Comparison of ENCODE assay signal across 9 mouse cellular contexts in the genomic region with DNA sequence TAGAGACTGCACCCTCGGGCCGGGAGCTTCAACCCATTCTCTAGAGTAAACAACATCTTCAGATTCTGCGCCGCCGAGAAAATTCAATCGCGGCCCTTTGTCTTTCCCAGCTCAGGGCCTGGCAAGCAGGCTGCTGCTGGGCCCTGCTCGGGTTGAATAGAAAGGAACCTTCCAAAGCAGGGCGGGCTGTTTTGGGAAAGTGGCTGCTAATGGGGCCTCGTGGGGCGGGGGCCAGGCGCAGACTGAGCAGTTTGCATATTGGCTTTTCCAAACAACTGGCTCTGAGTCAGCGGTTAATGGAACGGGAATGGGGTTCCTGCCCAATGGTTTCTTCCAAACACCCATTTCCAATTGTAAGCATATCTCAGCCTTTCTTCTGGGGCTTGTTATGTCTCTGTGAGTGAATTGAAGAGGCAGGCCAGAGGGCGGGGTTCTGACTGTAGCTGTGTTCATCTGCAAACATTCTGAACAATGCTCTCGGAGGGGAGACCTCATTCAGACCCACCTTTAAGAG.
DNase-seq lines count a peak whose midpoint lies in the region; ATAC-seq and TF ChIP-seq lines count a peak whose summit lies in the region.
"Had no signal": no experiment of that assay in that cellular context is flagged by ENCODE, and none has a peak within 500 bp of the region (broad histone marks: within the 10 kb centered on the region; RNA-seq: fewer than 3 reads in every experiment).

No protein-coding gene starts in this region.

- no peak overlapping the region for H3K4me3 ChIP-seq in kidney, embryonic 14.5 days (ENCODE audit: low read length)
- no peak overlapping the region for H3K4me3 ChIP-seq in forebrain, embryonic 15.5 days
- no peak overlapping the region for H3K4me3 ChIP-seq in heart, postnatal 0 days (ENCODE audit: low read depth, low read length)
- no peak overlapping the region for H3K4me3 ChIP-seq in left cerebral cortex, adult 2 months
- no peak overlapping the region for H3K4me3 ChIP-seq in midbrain, embryonic 13.5 days (replicated peaks)
- no peak overlapping the region for H3K4me3 ChIP-seq in stomach, embryonic 14.5 days (ENCODE audit: low read depth, low read length)

- no peaks in the 10 kb centered on the region for H3K27me3 ChIP-seq in kidney, embryonic 14.5 days (ENCODE audit: control insufficient read depth, insufficient read depth, low read length)
- H3K27me3 ChIP-seq in forebrain, embryonic 15.5 days = no peaks in the 10 kb centered on the region
- no peaks in the 10 kb centered on the region for H3K27me3 ChIP-seq in heart, postnatal 0 days (ENCODE audit: control insufficient read depth, insufficient read depth, low read length)
- no peaks in the 10 kb centered on the region for H3K27me3 ChIP-seq in midbrain, embryonic 13.5 days
- no peaks in the 10 kb centered on the region for H3K27me3 ChIP-seq in stomach, embryonic 14.5 days (ENCODE audit: control insufficient read depth, insufficient read depth, low read length)
- H3K27me3 ChIP-seq: CH12.LX had no signal

- TF ChIP-seq CTCF in heart, postnatal 0 days (IDR thresholded peaks at IDR 0.05; ENCODE audit: low read depth) = no peak
- no peak for TF ChIP-seq CTCF in left cerebral cortex, adult 2 months (IDR thresholded peaks at IDR 0.05)

- H3K9ac ChIP-seq in kidney, embryonic 14.5 days (ENCODE audit: low read depth, low read length) = peak overlapping the region; percentile 8; the same call in 1 of the 2 replicates
- no peak overlapping the region for H3K9ac ChIP-seq in forebrain, embryonic 15.5 days (replicated peaks)
- H3K9ac ChIP-seq in heart, postnatal 0 days (replicated peaks; ENCODE audit: low read depth, low read length) = no peak overlapping the region
- H3K9ac ChIP-seq in midbrain, embryonic 13.5 days (replicated peaks) = no peak overlapping the region
- H3K9ac ChIP-seq in stomach, embryonic 14.5 days (replicated peaks; ENCODE audit: low read depth, low read length) = no peak overlapping the region

- peak overlapping the region; percentile 27; the same call in 1 of the 2 replicates for H3K27ac ChIP-seq in kidney, embryonic 14.5 days (ENCODE audit: low read depth, low read length)
- H3K27ac ChIP-seq in forebrain, embryonic 15.5 days (replicated peaks) = peak overlapping the region; percentile 65
- peak overlapping the region; percentile 31; the same call in 1 of the 2 replicates for H3K27ac ChIP-seq in heart, postnatal 0 days (ENCODE audit: low read depth)
- H3K27ac ChIP-seq in left cerebral cortex, adult 2 months = 0 out of 2 replicates have a peak overlapping the region, but pooled peaks have one; percentile 10
- peak overlapping the region; percentile 59 for H3K27ac ChIP-seq in midbrain, embryonic 13.5 days
- peak overlapping the region; percentile 93 for H3K27ac ChIP-seq in stomach, embryonic 14.5 days (ENCODE audit: low read length)

- DNase-seq in kidney, adult 11 months = no peak
- no peak for DNase-seq in heart, postnatal 0 days (ENCODE audit: low spot score)
- DNase-seq in left cerebral cortex, adult 2 months (ENCODE audit: extremely low spot score in 1 of 2, low spot score in 2 of 2) = peak; percentile 17 to 56
- DNase-seq in thymus, postnatal 14 days = no peak

- no peak for TF ChIP-seq EP300 in heart, postnatal 0 days (IDR thresholded peaks at IDR 0.05; ENCODE audit: low read depth)

- intact Hi-C loops in left cerebral cortex, adult 2 months (cut with DNase I) = loop anchor here (5.0 kb wide), 1 partner anchor 63 kb away; no protein-coding TSS in a partner anchor

- no peak for ATAC-seq in kidney, embryonic 14.5 days (ENCODE audit: low FRiP score, low TSS enrichment)
- ATAC-seq in forebrain, embryonic 15.5 days (replicated peaks) = peak; percentile 97
- no peak for ATAC-seq in heart, postnatal 0 days (ENCODE audit: insufficient read depth, low read depth)
- ATAC-seq in midbrain, embryonic 13.5 days = peak; percentile 91
- ATAC-seq in stomach, embryonic 14.5 days (ENCODE audit: insufficient number of reproducible peaks, insufficient read depth, low FRiP score, low read depth) = peak; percentile 89

- H3K9me3 ChIP-seq in kidney, embryonic 14.5 days (ENCODE audit: control insufficient read depth, low read length) = no peaks in the 10 kb centered on the region
- no peaks in the 10 kb centered on the region for H3K9me3 ChIP-seq in forebrain, embryonic 15.5 days
- no peaks in the 10 kb centered on the region for H3K9me3 ChIP-seq in heart, postnatal 0 days (replicated peaks; ENCODE audit: control insufficient read depth, low read length)
- H3K9me3 ChIP-seq in midbrain, embryonic 13.5 days = no peaks in the 10 kb centered on the region
- no peaks in the 10 kb centered on the region for H3K9me3 ChIP-seq in stomach, embryonic 14.5 days (ENCODE audit: control insufficient read depth, low read depth, low read length)

- peaks cover 20% of the 10 kb centered on the region; the same call in 1 of the 2 replicates for H3K4me1 ChIP-seq in kidney, embryonic 14.5 days (ENCODE audit: control insufficient read depth, insufficient read depth, low read length)
- H3K4me1 ChIP-seq in forebrain, embryonic 15.5 days = peaks cover 15% of the 10 kb centered on the region
- no peaks in the 10 kb centered on the region for H3K4me1 ChIP-seq in heart, postnatal 0 days (ENCODE audit: control insufficient read depth, insufficient read depth)
- peaks cover 9% of the 10 kb centered on the region for H3K4me1 ChIP-seq in midbrain, embryonic 13.5 days (replicated peaks)
- peaks cover 24% of the 10 kb centered on the region for H3K4me1 ChIP-seq in stomach, embryonic 14.5 days (ENCODE audit: control insufficient read depth, insufficient read depth, low read length)

- 34% methylated on average over 16 of the region's 16 CpGs for WGBS in kidney, embryonic 14.5 days
- 2% methylated on average over 16 of the region's 16 CpGs for WGBS in forebrain, embryonic 15.5 days
- WGBS in heart, postnatal 0 days = 48% methylated on average over 16 of the region's 16 CpGs
- WGBS in midbrain, embryonic 13.5 days = 7% methylated on average over 16 of the region's 16 CpGs
- 9% methylated on average over 16 of the region's 16 CpGs for WGBS in stomach, embryonic 14.5 days

- H3K36me3 ChIP-seq in kidney, embryonic 14.5 days (ENCODE audit: control insufficient read depth, insufficient read depth, low read length) = no peaks in the 10 kb centered on the region
- H3K36me3 ChIP-seq in forebrain, embryonic 15.5 days = no peaks in the 10 kb centered on the region
- no peaks in the 10 kb centered on the region for H3K36me3 ChIP-seq in heart, postnatal 0 days (replicated peaks; ENCODE audit: control insufficient read depth, insufficient read depth, low read length)
- no peaks in the 10 kb centered on the region for H3K36me3 ChIP-seq in midbrain, embryonic 13.5 days
- H3K36me3 ChIP-seq in stomach, embryonic 14.5 days (ENCODE audit: control insufficient read depth, insufficient read depth, low read length) = no peaks in the 10 kb centered on the region

- H3K4me2 ChIP-seq in kidney, embryonic 14.5 days (replicated peaks; ENCODE audit: low read depth, low read length) = no peak overlapping the region
- no peak overlapping the region for H3K4me2 ChIP-seq in forebrain, embryonic 15.5 days (replicated peaks)
- H3K4me2 ChIP-seq in heart, postnatal 0 days (ENCODE audit: low read depth, low read length) = no peak overlapping the region
- H3K4me2 ChIP-seq in midbrain, embryonic 13.5 days (replicated peaks) = 0 out of 2 replicates have a peak overlapping the region, but pooled peaks have one; percentile 6
- peak overlapping the region; percentile 19 for H3K4me2 ChIP-seq in stomach, embryonic 14.5 days (replicated peaks; ENCODE audit: low read depth, low read length)

Comparison
In these comparisons a context has a peak if more than half of its experiments do, and no peak if none do; other contexts are left out.
1. ATAC-seq: peak in forebrain, embryonic 15.5 days (single experiment), midbrain, embryonic 13.5 days (single experiment) and stomach, embryonic 14.5 days (single experiment); none in kidney, embryonic 14.5 days (single experiment) and heart, postnatal 0 days (single experiment).
2. H3K27ac ChIP-seq: peak in every context shown above with its lines; median percentile 93 in stomach, embryonic 14.5 days; 65 in forebrain, embryonic 15.5 days; 59 in midbrain, embryonic 13.5 days; 31 in heart, postnatal 0 days; 27 in kidney, embryonic 14.5 days; 10 in left cerebral cortex, adult 2 months.
3. H3K4me2 ChIP-seq: peak in midbrain, embryonic 13.5 days (single experiment) and stomach, embryonic 14.5 days (single experiment); none in kidney, embryonic 14.5 days (single experiment), forebrain, embryonic 15.5 days (single experiment) and heart, postnatal 0 days (single experiment).
4. DNase-seq: peak in left cerebral cortex, adult 2 months (2 of 2); none in kidney, adult 11 months (single experiment), heart, postnatal 0 days (single experiment) and thymus, postnatal 14 days (single experiment).